Mouse (Mus musculus) MEL (cell line): Measurements from ENCODE around the gene Stra6. TPM values are rescaled to one million over a fixed set of nuclear protein-coding genes. Genes with fewer than 3 reads are reported as not detected.

Source experiments
- DNase-seq: peaks from one replicate; pipeline ENCODE4 v3.0.0; 2011; ENCODE audit warnings: low read depth, low spot score
- H3K27ac ChIP-seq: 2 replicates; pipeline ENCODE4 v1.5.1; 2012; ENCODE audit warnings: low read depth, mild to moderate bottlenecking, control low read depth, low read length, moderate library complexity; ENCODE audit not compliant: control insufficient read depth
- H3K27me3 ChIP-seq, 2 experiments: fragments of 150-350 bp in 1 of 2; sonication (generic) in 1 of 2; 2 replicates each; pipeline ENCODE4 v1.6.1; 2012; ENCODE audit warnings: low read length in 2 of 2, mild to moderate bottlenecking in 2 of 2, improper control_type of control experiment in 1 of 2, moderate library complexity in 1 of 2; ENCODE audit not compliant: insufficient read depth in 2 of 2, control insufficient read depth in 1 of 2
- H3K36me3 ChIP-seq, 2 experiments: 2 replicates each; pipeline ENCODE4 v1.6.1; 2012 to 2014; ENCODE audit warnings: low read length in 2 of 2, improper control_type of control experiment in 1 of 2, inconsistent platforms in 1 of 2, mild to moderate bottlenecking in 1 of 2; ENCODE audit not compliant: insufficient read depth in 2 of 2, control insufficient read depth in 1 of 2
- H3K4me1 ChIP-seq, 2 experiments: fragments of 150-350 bp in 1 of 2; sonication (generic) in 1 of 2; 2 replicates each; pipeline ENCODE4 v1.6.1; 2012; ENCODE audit warnings: low read length in 2 of 2, improper control_type of control experiment in 1 of 2, mild to moderate bottlenecking in 1 of 2; ENCODE audit not compliant: insufficient read depth in 2 of 2, control insufficient read depth in 1 of 2
- H3K4me3 ChIP-seq, 2 experiments: fragments of 150-350 bp in 1 of 2; sonication (generic) in 1 of 2; 2 replicates each; pipeline ENCODE4 v1.5.1; 2012; ENCODE audit warnings: low read depth in 2 of 2, low read length in 2 of 2, mild to moderate bottlenecking in 2 of 2, moderate library complexity in 2 of 2, control low read depth in 1 of 2, improper control_type of control experiment in 1 of 2; ENCODE audit not compliant: control insufficient read depth in 1 of 2, insufficient read depth in 1 of 2
- H3K79me2 ChIP-seq: 2 replicates; pipeline ENCODE4 v1.6.1; 2012; ENCODE audit warnings: mild to moderate bottlenecking, low read length, moderate library complexity; ENCODE audit not compliant: control insufficient read depth, poor library complexity, insufficient read depth
- H3K9ac ChIP-seq: 2 replicates; pipeline ENCODE4 v1.6.1; 2012; ENCODE audit warnings: low read depth, mild to moderate bottlenecking, control low read depth, low read length, moderate library complexity; ENCODE audit not compliant: control insufficient read depth, poor library complexity, severe bottlenecking
- H3K9me3 ChIP-seq: fragments of 150-350 bp; sonication (generic); replicated peaks from 2 replicates; pipeline ENCODE4 v1.6.1; 2012; ENCODE audit warnings: mild to moderate bottlenecking, low read length, improper control_type of control experiment, moderate library complexity; ENCODE audit not compliant: insufficient read depth
- BHLHE40 ChIP-seq: IDR thresholded peaks from 2 replicates; pipeline ENCODE4 v1.6.1; 2012; ENCODE audit warnings: low read depth, mild to moderate bottlenecking, inconsistent platforms, low read length, improper control_type of control experiment, borderline replicate concordance
- CHD1 ChIP-seq: IDR thresholded peaks from 2 replicates; pipeline ENCODE4 v1.6.1; 2012; ENCODE audit warnings: low read depth, mild to moderate bottlenecking, inconsistent platforms, low read length, improper control_type of control experiment
- CTCF ChIP-seq, 3 experiments: IDR thresholded peaks in 2 of 3; conservative IDR thresholded peaks in 1 of 3; 2 replicates each; pipeline ENCODE4 v1.5.1; 2011 to 2012; ENCODE audit warnings: low read length in 3 of 3, low read depth in 2 of 3, mild to moderate bottlenecking in 2 of 3, improper control_type of control experiment in 1 of 3, inconsistent platforms in 1 of 3, mixed read lengths in 1 of 3, moderate library complexity in 1 of 3; ENCODE audit not compliant: control insufficient read depth in 1 of 3, insufficient read depth in 1 of 3, poor library complexity in 1 of 3, severe bottlenecking in 1 of 3
- E2F4 ChIP-seq: IDR thresholded peaks from 2 replicates; pipeline ENCODE4 v1.6.1; 2011; ENCODE audit warnings: low read depth, low read length, improper control_type of control experiment, borderline replicate concordance
- ELF1 ChIP-seq: IDR thresholded peaks from 2 replicates; pipeline ENCODE4 v1.6.1; 2014; ENCODE audit warnings: low read depth, mild to moderate bottlenecking, inconsistent platforms, low read length, improper control_type of control experiment, moderate library complexity
- EP300 ChIP-seq, 2 experiments: IDR thresholded peaks; 2 replicates each; pipeline ENCODE4 v1.6.1; 2011; ENCODE audit warnings: improper control_type of control experiment in 2 of 2, low read length in 2 of 2, low read depth in 1 of 2, mild to moderate bottlenecking in 1 of 2
- ETS1 ChIP-seq: IDR thresholded peaks from 2 replicates; pipeline ENCODE4 v1.6.1; 2012; ENCODE audit warnings: low read depth, mild to moderate bottlenecking, inconsistent platforms, low read length, improper control_type of control experiment, moderate library complexity
- GATA1 ChIP-seq: IDR thresholded peaks from 2 replicates; pipeline ENCODE4 v1.6.1; 2011; ENCODE audit warnings: low read depth, low read length, improper control_type of control experiment
- MAX ChIP-seq: IDR thresholded peaks from 2 replicates; pipeline ENCODE4 v1.6.1; 2011; ENCODE audit warnings: low read length, improper control_type of control experiment
- MEF2A ChIP-seq: IDR thresholded peaks from 2 replicates; pipeline ENCODE4 v1.6.1; 2014; ENCODE audit warnings: low read depth, mild to moderate bottlenecking, inconsistent platforms, low read length, improper control_type of control experiment; ENCODE audit not compliant: poor library complexity, insufficient replicate concordance, severe bottlenecking; ENCODE audit errors: extremely low read depth
- MYB ChIP-seq: IDR thresholded peaks from 2 replicates; pipeline ENCODE4 v1.6.1; 2011; ENCODE audit warnings: mild to moderate bottlenecking, low read depth, low read length, improper control_type of control experiment
- MYC ChIP-seq: IDR thresholded peaks from 2 replicates; pipeline ENCODE4 v1.6.1; 2011; ENCODE audit warnings: low read depth, mild to moderate bottlenecking, low read length, improper control_type of control experiment, moderate library complexity
- NELFE ChIP-seq: IDR thresholded peaks from 2 replicates; pipeline ENCODE4 v1.6.1; 2011; ENCODE audit warnings: low read depth, low read length, improper control_type of control experiment
- NRF1 ChIP-seq: IDR thresholded peaks from 2 replicates; pipeline ENCODE4 v1.6.1; 2014; ENCODE audit warnings: low read depth, mild to moderate bottlenecking, inconsistent platforms, low read length, improper control_type of control experiment, moderate library complexity; ENCODE audit not compliant: poor library complexity, insufficient read depth, severe bottlenecking
- POLR2A ChIP-seq, 2 experiments: IDR thresholded peaks; 2 replicates each; pipeline ENCODE4 v1.6.1; 2011 to 2012; ENCODE audit warnings: low read length in 2 of 2, mild to moderate bottlenecking in 2 of 2, control low read depth in 1 of 2, improper control_type of control experiment in 1 of 2, low read depth in 1 of 2, moderate library complexity in 1 of 2; ENCODE audit not compliant: control insufficient read depth in 1 of 2, insufficient read depth in 1 of 2, poor library complexity in 1 of 2
- POLR2AphosphoS2 ChIP-seq: IDR thresholded peaks from 2 replicates; pipeline ENCODE4 v1.6.1; 2011; ENCODE audit warnings: low read length, improper control_type of control experiment
- POLR2AphosphoS5 ChIP-seq: IDR thresholded peaks from 2 replicates; pipeline ENCODE4 v1.6.1; 2012; ENCODE audit warnings: low read depth, borderline replicate concordance, mild to moderate bottlenecking, inconsistent platforms, low read length, moderate library complexity, mixed read lengths
- RAD21 ChIP-seq: IDR thresholded peaks from 2 replicates; pipeline ENCODE4 v1.6.1; 2011; ENCODE audit warnings: mild to moderate bottlenecking, low read depth, low read length, improper control_type of control experiment
- SIN3A ChIP-seq: IDR thresholded peaks from 2 replicates; pipeline ENCODE4 v1.6.1; 2012; ENCODE audit warnings: low read length, improper control_type of control experiment, inconsistent platforms
- SMC3 ChIP-seq: IDR thresholded peaks from 2 replicates; pipeline ENCODE4 v1.6.1; 2011; ENCODE audit warnings: low read depth, low read length, improper control_type of control experiment
- TAL1 ChIP-seq: IDR thresholded peaks from 2 replicates; pipeline ENCODE4 v1.6.1; 2012; ENCODE audit warnings: mild to moderate bottlenecking, inconsistent platforms, low read length, moderate library complexity, mixed read lengths
- USF1 ChIP-seq: IDR thresholded peaks from 2 replicates; pipeline ENCODE4 v1.6.1; 2014; ENCODE audit warnings: low read depth, mild to moderate bottlenecking, inconsistent platforms, low read length, improper control_type of control experiment, moderate library complexity
- USF2 ChIP-seq, 2 experiments: IDR thresholded peaks; 2 replicates each; pipeline ENCODE4 v1.6.1; 2011 to 2012; ENCODE audit warnings: improper control_type of control experiment in 2 of 2, low read length in 2 of 2, borderline replicate concordance in 1 of 2, inconsistent platforms in 1 of 2, low read depth in 1 of 2, mild to moderate bottlenecking in 1 of 2; ENCODE audit not compliant: insufficient read depth in 1 of 2
- ZKSCAN1 ChIP-seq: IDR thresholded peaks from 2 replicates; pipeline ENCODE4 v1.6.1; 2012; ENCODE audit warnings: low read depth, mild to moderate bottlenecking, inconsistent platforms, low read length, improper control_type of control experiment, moderate library complexity
- ZMIZ1 ChIP-seq: IDR thresholded peaks from 2 replicates; pipeline ENCODE4 v1.6.1; 2012; ENCODE audit warnings: low read depth, mild to moderate bottlenecking, inconsistent platforms, low read length, improper control_type of control experiment, moderate library complexity
- ZNF384 ChIP-seq: IDR thresholded peaks from 2 replicates; pipeline ENCODE4 v1.6.1; 2012; ENCODE audit warnings: low read depth, mild to moderate bottlenecking, inconsistent platforms, low read length, improper control_type of control experiment
- polyA plus RNA-seq, 2 experiments: library from polyadenylated mRNA; stranded (reverse) in 1 of 2; unstranded in 1 of 2; fragments of >175 nt in 1 of 2; fragments of >200 nt in 1 of 2; gene quantifications; 2 replicates each; pipeline versions ENCODE4 v1.2.1 to v1.2.4; 2012; ENCODE audit warnings: low replicate concordance in 2 of 2, low read depth in 1 of 2; ENCODE audit not compliant: insufficient read length in 2 of 2, insufficient read depth in 1 of 2, missing spikeins in 1 of 2
- total RNA-seq: library from RNA; depleted of rRNA; stranded (reverse); fragments of 300-350 nt; gene quantifications from 2 replicates; pipeline ENCODE4 v1.2.3, GENCODE M21; 2012

Stra6 gene
- total and polyA plus RNA-seq, 3 experiments: not detected

DNA sequence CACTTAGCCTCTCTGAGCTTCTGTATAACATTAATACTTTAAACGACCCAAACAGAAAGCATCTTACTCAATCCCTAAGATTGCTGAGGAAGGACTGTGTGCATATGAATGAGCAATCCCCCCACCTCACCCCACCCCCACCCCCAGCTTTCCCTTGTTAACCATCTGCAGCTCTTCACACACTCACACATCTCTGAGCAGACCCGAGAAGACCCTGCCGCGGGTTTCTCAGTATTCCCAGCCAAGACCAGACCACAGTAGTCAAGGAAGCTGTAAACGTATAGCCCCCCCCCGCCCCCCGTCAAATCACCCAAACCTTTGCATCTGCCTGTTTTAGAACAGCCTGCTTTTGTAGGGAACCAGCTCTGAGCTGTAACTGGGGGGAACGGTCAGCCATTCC lies 21.0 kb downstream of the Stra6 start:
- H3K4me1 ChIP-seq: no peaks in the 10 kb centered on the region
- DNase-seq: no peak
- no peak overlapping the region for H3K9ac ChIP-seq
- H3K9me3 ChIP-seq: no peaks in the 10 kb centered on the region
- no peak overlapping the region for H3K27ac ChIP-seq
- peaks cover 0 to 11% of the 10 kb centered on the region in 2 experiments; a peak in 3 of 4 replicates for H3K27me3 ChIP-seq
- TF ChIP-seq ZNF384 (no peak), E2F4 (no peak), EP300 (IDR thresholded peaks at IDR 0.05; ENCODE audit: low read depth in 1 of 2, low read length in 2 of 2) (no peak), ETS1 (no peak), NRF1 (no peak)
- TF ChIP-seq, all 39 proteins: peak for 0
- Histone ChIP-seq H3K36me3 (no peaks in the 10 kb centered on the region), H3K79me2 (no peaks in the 10 kb centered on the region), H3K4me3 (no peak overlapping the region)

DNA sequence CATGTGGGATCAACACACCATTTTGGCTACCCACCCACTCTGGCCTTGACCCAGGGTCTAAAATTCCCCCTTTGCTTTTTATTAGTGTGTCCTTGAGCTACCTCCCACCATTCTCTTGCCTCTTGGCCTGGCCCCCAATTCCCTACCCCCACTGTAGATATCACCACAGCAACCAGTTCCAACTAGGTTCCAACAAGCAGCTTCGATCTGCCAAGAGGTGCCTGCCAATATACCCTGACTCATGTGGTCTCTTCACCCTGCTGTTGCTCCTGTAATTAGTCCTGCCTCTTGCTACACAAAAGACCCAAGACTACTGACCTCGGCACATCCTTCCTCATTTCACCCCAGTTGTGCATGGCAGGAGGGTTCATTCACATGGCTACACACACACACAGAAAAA lies 21.5 kb downstream of the Stra6 start:
- no peaks in the 10 kb centered on the region for H3K4me1 ChIP-seq
- DNase-seq: no peak
- TF ChIP-seq NELFE (no peak), POLR2A (IDR thresholded peaks at IDR 0.05; ENCODE audit: control insufficient read depth in 1 of 2, insufficient read depth in 1 of 2, low read depth in 1 of 2, low read length in 2 of 2, poor library complexity in 1 of 2) (no peak), CTCF (IDR thresholded peaks at IDR 0.05 in 2 of 3, conservative IDR thresholded peaks at IDR 0.05 in 1 of 3; ENCODE audit: control insufficient read depth in 1 of 3, insufficient read depth in 1 of 3, low read depth in 2 of 3, low read length in 3 of 3, poor library complexity in 1 of 3, severe bottlenecking in 1 of 3) (no peak), POLR2AphosphoS5 (no peak), SIN3A (no peak), ZNF384 (no peak)
- H3K27me3 ChIP-seq: peaks cover 0 to 11% of the 10 kb centered on the region in 2 experiments; a peak in 3 of 4 replicates
- H3K9ac ChIP-seq: no peak overlapping the region
- no peaks in the 10 kb centered on the region for H3K9me3 ChIP-seq
- H3K79me2 ChIP-seq: no peaks in the 10 kb centered on the region
- no peak overlapping the region for H3K27ac ChIP-seq
- H3K4me3 ChIP-seq: no peak overlapping the region
- H3K36me3 ChIP-seq: no peaks in the 10 kb centered on the region

- Histone ChIP-seq H3K9me3 (no peaks in the 10 kb centered on the region), H3K36me3 (no peaks in the 10 kb centered on the region), H3K4me1 (no peaks in the 10 kb centered on the region), H3K27me3 (peaks cover 0 to 12% of the 10 kb centered on the region in 2 experiments; a peak in 3 of 4 replicates), H3K4me3 (no peak overlapping the region), H3K79me2 (no peaks in the 10 kb centered on the region), H3K9ac (no peak overlapping the region), H3K27ac (no peak overlapping the region)
- TF ChIP-seq USF2 (IDR thresholded peaks at IDR 0.05; ENCODE audit: borderline replicate concordance in 1 of 2, insufficient read depth in 1 of 2, low read depth in 1 of 2, low read length in 2 of 2): no peak
- TF ChIP-seq POLR2AphosphoS2: no peak
- no peak for TF ChIP-seq GATA1
- TF ChIP-seq ELF1: no peak
- TF ChIP-seq TAL1: no peak
- no peak for TF ChIP-seq MYB
- no peak for TF ChIP-seq NRF1
- TF ChIP-seq SMC3: no peak
- no peak for TF ChIP-seq MEF2A
- no peak for TF ChIP-seq ZMIZ1
- TF ChIP-seq RAD21: no peak
- no peak for TF ChIP-seq CHD1
- TF ChIP-seq MAX: no peak
- no peak for TF ChIP-seq ZKSCAN1
- no peak for TF ChIP-seq BHLHE40
- no peak for TF ChIP-seq ZNF384
- TF ChIP-seq MYC: no peak
- no peak for TF ChIP-seq USF1
- DNase-seq: no peak
Measured at GRCm38 (mm10) chr9:58086203-58086602, 22.6 kb downstream of the Stra6 start.
